Mouse (Mus musculus) induced T-regulatory cell, adult 2 months (primary cell): Measurements from ENCODE around the gene Sbp.
"Not testable (repeated sequence)": the region's sequence is repeated elsewhere in the genome, so short reads cannot be mapped to it uniquely, and the experiment has no call there.

Source experiments
- DNase-seq: peaks from one replicate; pipeline ENCODE4 v3.0.0-alpha.2; 2012; ENCODE audit warnings: low read depth

Sbp gene

GRCm38 (mm10) chr17:23941372-23941771, at the start of gene Sbp:
Gene Sbp (plus strand): TSS chr17:23941672.
- DNase-seq, result no peak

- not testable (repeated sequence) for DNase-seq
Measured at GRCm38 (mm10) chr17:23917158-23917557, 24.3 kb upstream of the Sbp start, which contains the start of gene Dcpp3. Gene Dcpp3 (plus strand): TSS chr17:23917458.

- DNase-seq, result peak; percentile 88
Measured at GRCm38 (mm10) chr17:23924531-23925007, 16.9 kb upstream of the Sbp start.

GRCm38 (mm10) chr17:23925090-23925493, 16.4 kb upstream of the Sbp start:
- DNase-seq, result no peak

GRCm38 (mm10) chr17:23931157-23931556, 10.3 kb upstream of the Sbp start:
- DNase-seq, result no peak

- not testable (repeated sequence) for DNase-seq
Measured at GRCm38 (mm10) chr17:23947486-23947885, 6.0 kb downstream of the Sbp start.

GRCm38 (mm10) chr17:23949068-23949467, 7.6 kb downstream of the Sbp start:
- no peak for DNase-seq

- DNase-seq, result not testable (repeated sequence)
Measured at GRCm38 (mm10) chr17:23950828-23951227, 9.4 kb downstream of the Sbp start.

- no peak for DNase-seq
Measured at GRCm38 (mm10) chr17:23955174-23955573, 13.7 kb downstream of the Sbp start, which contains the start of gene Sbpl. Gene Sbpl (minus strand): TSS chr17:23955274.

- DNase-seq, result peak; percentile 86
Measured at GRCm38 (mm10) chr17:23960084-23960738, 18.7 kb downstream of the Sbp start.

GRCm38 (mm10) chr17:23961573-23962122, 20.2 kb downstream of the Sbp start:
- DNase-seq, result no peak

GRCm38 (mm10) chr17:23965805-23966425, 24.4 kb downstream of the Sbp start:
- no peak for DNase-seq

GRCm38 (mm10) chr17:23966658-23967401, 25.4 kb downstream of the Sbp start:
- no peak for DNase-seq

- DNase-seq, result peak; percentile 63
Measured at GRCm38 (mm10) chr17:23968780-23969179, 27.3 kb downstream of the Sbp start.

GRCm38 (mm10) chr17:23969231-23969630, 27.8 kb downstream of the Sbp start:
- peak; percentile 88 for DNase-seq

GRCm38 (mm10) chr17:23971315-23971714, 29.8 kb downstream of the Sbp start:
- DNase-seq, result no peak

GRCm38 (mm10) chr17:23976665-23977064, 35.2 kb downstream of the Sbp start:
- no peak for DNase-seq

GRCm38 (mm10) chr17:23979471-23979870, 38.0 kb downstream of the Sbp start:
- DNase-seq, result peak; percentile 29

- peak; percentile 86 for DNase-seq
Measured at GRCm38 (mm10) chr17:23980297-23980909, 38.9 kb downstream of the Sbp start, which contains the start of gene Prss30. Gene Prss30 (minus strand): TSS chr17:23980566.

- DNase-seq, result peak; percentile 43
Measured at GRCm38 (mm10) chr17:23982912-23983311, 41.4 kb downstream of the Sbp start.

- no peak for DNase-seq
Measured at GRCm38 (mm10) chr17:23984989-23985388, 43.5 kb downstream of the Sbp start.

- no peak for DNase-seq
Measured at GRCm38 (mm10) chr17:23989802-23990201, 48.3 kb downstream of the Sbp start.
